Mouse (Mus musculus) cerebellum, adult 2 months (tissue): ENCODE data around the gene Gstcd.

ENCODE experiments used
- CTCF ChIP-seq: fragments of 200-500 bp; IDR thresholded peaks from 2 replicates; pipeline ENCODE4 v1.5.1; 2011; ENCODE audit warnings: low read depth, mild to moderate bottlenecking, control low read depth, low read length, moderate library complexity, borderline replicate concordance; ENCODE audit not compliant: insufficient read depth
- POLR2A ChIP-seq: fragments of 200-500 bp; IDR thresholded peaks from 2 replicates; pipeline ENCODE4 v1.6.1; 2011; ENCODE audit warnings: low read length, control low read depth, borderline replicate concordance; ENCODE audit not compliant: insufficient read depth

DNA sequence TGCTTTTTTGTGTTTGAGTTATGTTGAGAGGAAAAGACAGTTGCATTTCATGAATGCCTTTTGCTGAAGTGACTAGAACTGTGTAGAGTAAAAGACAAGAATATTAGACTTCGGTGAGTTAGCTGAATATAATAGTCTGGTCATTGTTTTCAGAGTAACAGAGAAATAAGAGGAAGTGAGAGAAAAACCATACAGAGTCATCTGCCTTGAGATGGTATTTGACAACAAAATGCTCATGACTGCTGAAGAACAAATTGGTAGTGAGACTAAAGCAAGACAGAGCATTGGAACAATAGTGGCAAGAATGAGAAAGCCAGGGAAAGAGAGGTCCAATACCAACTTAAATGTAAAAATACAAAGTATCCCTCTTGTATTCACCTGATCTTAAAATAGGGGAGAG, 1.1 kb upstream of the Gstcd start:
- TF ChIP-seq POLR2A: no peak
- no peak for TF ChIP-seq CTCF
